Mouse (Mus musculus) stomach, embryonic 16.5 days (tissue): Measurements from ENCODE around the gene Mfsd14b. TPM values are rescaled to one million over a fixed set of nuclear protein-coding genes. Genes with fewer than 3 reads are reported as not detected.

Source experiments
- ATAC-seq: fragments of 200-750 bp; cut with Nextera tagmentation; 2 replicates; pipeline ENCODE4 v1.8.0; 2017; ENCODE audit warnings: moderate number of reproducible peaks, moderate TSS enrichment; ENCODE audit not compliant: insufficient read depth, low FRiP score
- H3K27ac ChIP-seq: fragments of 300-500 bp; sonication (generic); 2 replicates; pipeline ENCODE4 v1.5.1; 2014; ENCODE audit warnings: low read length
- H3K27me3 ChIP-seq: fragments of 300-500 bp; sonication (generic); 2 replicates; pipeline ENCODE4 v1.6.1; 2014; ENCODE audit warnings: low read length, control low read depth, mixed read lengths; ENCODE audit not compliant: control insufficient read depth, insufficient read depth
- H3K36me3 ChIP-seq: fragments of 300-500 bp; sonication (generic); 2 replicates; pipeline ENCODE4 v1.6.1; 2014; ENCODE audit warnings: low read length; ENCODE audit not compliant: control insufficient read depth, insufficient read depth
- H3K4me1 ChIP-seq: fragments of 300-500 bp; sonication (generic); 2 replicates; pipeline ENCODE4 v1.6.1; 2014; ENCODE audit warnings: low read length, control low read depth, mixed read lengths; ENCODE audit not compliant: control insufficient read depth, insufficient read depth
- H3K4me2 ChIP-seq: fragments of 300-500 bp; sonication (generic); 2 replicates; pipeline ENCODE4 v1.6.1; 2014; ENCODE audit warnings: low read depth, low read length, mixed read lengths
- H3K4me3 ChIP-seq: fragments of 300-500 bp; sonication (generic); replicated peaks from 2 replicates; pipeline ENCODE4 v1.5.1; 2014; ENCODE audit warnings: mild to moderate bottlenecking, low read length
- H3K9ac ChIP-seq: fragments of 300-500 bp; sonication (generic); 2 replicates; pipeline ENCODE4 v1.6.1; 2014; ENCODE audit warnings: low read length
- H3K9me3 ChIP-seq: fragments of 300-500 bp; sonication (generic); replicated peaks from 2 replicates; pipeline ENCODE4 v1.6.1; 2016; ENCODE audit warnings: low read length, control low read depth; ENCODE audit not compliant: control insufficient read depth
- WGBS: fragments of 180-500 bp; shearing (Covaris S2); extraction: QIAGEN DNeasy Blood & Tissue Kit; methylation state at CpG from one replicate; pipeline ENCODE4 v1.1.7; 2014; 5-methylcytosine and 5-hydroxymethylcytosine counted together
- polyA plus RNA-seq: library from polyadenylated mRNA; unstranded; fragments of >200 nt; fragmentation: Nextera tagmentation; extraction: Ambion mirVana; gene quantifications from 2 replicates; pipeline ENCODE4 v1.2.1, GENCODE M21; 2015

Gene Mfsd14b
- polyA plus RNA-seq, 1 experiment from 2014 or later = 51.7 TPM

DNA sequence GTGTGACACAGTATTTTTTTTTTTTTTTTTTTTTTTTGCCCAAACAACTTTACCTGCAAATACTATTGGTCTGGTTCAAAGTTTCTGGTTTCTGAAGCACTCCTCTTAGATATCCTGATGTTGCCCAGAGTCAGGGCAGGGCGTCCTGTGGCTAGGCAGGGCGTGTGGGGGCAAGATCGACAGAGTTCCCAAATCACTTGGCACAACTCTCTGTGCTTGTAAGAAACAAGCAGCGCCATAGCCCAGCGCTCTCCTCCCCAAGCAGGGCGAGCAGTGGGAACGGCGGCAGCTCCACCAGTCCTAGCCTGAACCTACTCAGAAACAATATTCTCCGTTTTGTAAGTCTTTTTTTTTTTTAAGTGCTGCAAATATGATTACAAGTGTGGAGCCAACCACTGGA, 12.1 kb downstream of the Mfsd14b start:
- H3K4me2 ChIP-seq = no peak overlapping the region
- no peak overlapping the region for H3K9ac ChIP-seq
- 96% methylated on average over 9 of the region's 9 CpGs for WGBS
- H3K27ac ChIP-seq = no peak overlapping the region
- no peaks in the 10 kb centered on the region for H3K27me3 ChIP-seq
- peaks cover 12% of the 10 kb centered on the region for H3K9me3 ChIP-seq
- no peak for ATAC-seq
- peaks cover 5% of the 10 kb centered on the region; the same call in 1 of the 2 replicates for H3K36me3 ChIP-seq
- H3K4me3 ChIP-seq = no peak overlapping the region
- no peaks in the 10 kb centered on the region for H3K4me1 ChIP-seq

DNA sequence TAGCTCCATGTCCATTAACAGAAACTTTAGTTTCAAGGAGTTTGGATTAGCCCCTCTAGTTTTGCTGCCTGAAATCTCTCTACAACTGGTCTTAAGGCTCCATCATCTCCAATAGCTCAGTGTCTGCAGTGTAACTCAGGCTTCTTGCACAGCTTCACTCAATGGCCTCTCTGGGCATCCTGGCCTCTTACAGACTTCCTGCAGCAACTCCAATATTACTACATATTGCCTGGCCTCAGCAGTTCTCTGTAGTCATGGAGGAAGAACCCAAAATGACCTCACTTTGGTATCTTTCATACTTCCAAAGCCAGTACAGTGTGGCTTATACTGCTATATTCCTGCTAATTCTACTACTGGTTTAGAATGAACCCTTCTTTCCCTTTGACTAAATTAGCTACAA, 15.8 kb downstream of the Mfsd14b start:
- H3K36me3 ChIP-seq = no peaks in the 10 kb centered on the region
- no peak overlapping the region for H3K9ac ChIP-seq
- no peak overlapping the region for H3K4me3 ChIP-seq
- H3K4me1 ChIP-seq = no peaks in the 10 kb centered on the region
- ATAC-seq = no peak
- H3K27ac ChIP-seq = no peak overlapping the region
- H3K4me2 ChIP-seq = no peak overlapping the region
- H3K27me3 ChIP-seq = no peaks in the 10 kb centered on the region
- peaks cover under 1% of the 10 kb centered on the region; the same call in 1 of the 2 replicates for H3K9me3 ChIP-seq

DNA sequence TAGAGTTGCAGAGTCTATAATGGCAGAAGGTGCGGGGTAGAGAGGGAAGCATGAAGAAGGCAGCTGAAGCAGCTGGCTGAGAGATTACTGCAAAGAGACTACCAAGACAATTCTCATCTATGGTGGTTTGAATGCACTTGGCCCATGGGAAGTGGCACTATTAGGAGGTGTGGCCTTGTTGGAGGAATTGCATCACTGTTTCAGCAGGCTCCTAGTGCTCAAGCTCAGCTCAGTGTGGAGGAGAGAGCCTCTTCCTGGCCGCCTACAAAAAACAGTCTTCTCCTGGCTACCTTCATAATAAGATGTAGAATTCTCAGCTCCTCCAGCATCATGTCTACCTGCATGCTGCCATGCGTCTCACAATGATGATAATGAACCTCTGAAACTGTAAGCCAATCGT, 16.9 kb downstream of the Mfsd14b start:
- no peaks in the 10 kb centered on the region for H3K36me3 ChIP-seq
- no peak overlapping the region for H3K4me2 ChIP-seq
- H3K27me3 ChIP-seq = no peaks in the 10 kb centered on the region
- no peak overlapping the region for H3K27ac ChIP-seq
- H3K9ac ChIP-seq = no peak overlapping the region
- WGBS = 95% methylated on average over 4 of the region's 4 CpGs
- H3K4me3 ChIP-seq = no peak overlapping the region
- no peak for ATAC-seq
- no peaks in the 10 kb centered on the region for H3K4me1 ChIP-seq
- H3K9me3 ChIP-seq = no peaks in the 10 kb centered on the region

DNA sequence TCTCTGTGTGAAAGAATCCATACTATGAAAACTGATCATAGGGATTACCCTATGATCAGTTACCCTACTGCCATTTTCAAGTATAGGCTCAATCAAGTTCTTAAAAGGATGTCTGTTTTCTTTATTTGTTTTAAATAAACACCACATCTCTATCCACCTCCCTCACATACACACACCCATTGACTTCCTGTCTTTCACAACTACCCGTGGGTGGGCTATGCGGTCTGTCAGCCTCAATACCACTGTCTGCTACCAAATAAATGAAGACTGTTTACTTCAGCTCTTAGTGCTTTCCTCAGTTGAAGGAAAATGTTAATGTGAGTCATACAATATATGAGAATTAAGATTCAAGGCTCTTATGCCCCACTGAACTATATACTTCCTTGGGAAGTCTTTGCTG, 42.8 kb downstream of the Mfsd14b start:
- Histone ChIP-seq H3K36me3 (peaks cover 12% of the 10 kb centered on the region; the same call in 1 of the 2 replicates), H3K27ac (no peak overlapping the region), H3K27me3 (no peaks in the 10 kb centered on the region), H3K4me3 (no peak overlapping the region), H3K4me1 (no peaks in the 10 kb centered on the region), H3K4me2 (no peak overlapping the region), H3K9me3 (no peaks in the 10 kb centered on the region), H3K9ac (no peak overlapping the region)
- 88% methylated on average over 2 of the region's 2 CpGs for WGBS
- no peak for ATAC-seq

- H3K36me3 ChIP-seq = no peaks in the 10 kb centered on the region
- no peak within 1 kb of the TSS for H3K27ac ChIP-seq
- H3K4me1 ChIP-seq = no peaks in the 10 kb centered on the region
- no peak within 1 kb of the TSS for H3K4me2 ChIP-seq
- ATAC-seq = no peak; the same call in 1 of the 2 replicates
- H3K4me3 ChIP-seq = no peak within 1 kb of the TSS
- H3K27me3 ChIP-seq = no peaks in the 10 kb centered on the region
- H3K9ac ChIP-seq = no peak within 1 kb of the TSS
- no peaks in the 10 kb centered on the region; the same call in 1 of the 2 replicates for H3K9me3 ChIP-seq
- WGBS = 87% methylated on average over 9 of the region's 9 CpGs
These were observed 60.1 kb downstream of the Mfsd14b start, which contains the start of gene Prss47 for GRCm38 (mm10) chr13:65052660-65053059. TSS of gene Prss47 (minus strand) at chr13:65052760.

- no peaks in the 10 kb centered on the region for H3K4me1 ChIP-seq
- H3K9me3 ChIP-seq = no peaks in the 10 kb centered on the region
- no peak overlapping the region for H3K4me2 ChIP-seq
- no peaks in the 10 kb centered on the region for H3K27me3 ChIP-seq
- 64% methylated on average over 4 of the region's 4 CpGs for WGBS
- no peak overlapping the region for H3K9ac ChIP-seq
- no peak overlapping the region for H3K27ac ChIP-seq
- no peaks in the 10 kb centered on the region for H3K36me3 ChIP-seq
- no peak for ATAC-seq
- H3K4me3 ChIP-seq = no peak overlapping the region
These were observed 77.7 kb downstream of the Mfsd14b start for GRCm38 (mm10) chr13:65035057-65035456.

DNA sequence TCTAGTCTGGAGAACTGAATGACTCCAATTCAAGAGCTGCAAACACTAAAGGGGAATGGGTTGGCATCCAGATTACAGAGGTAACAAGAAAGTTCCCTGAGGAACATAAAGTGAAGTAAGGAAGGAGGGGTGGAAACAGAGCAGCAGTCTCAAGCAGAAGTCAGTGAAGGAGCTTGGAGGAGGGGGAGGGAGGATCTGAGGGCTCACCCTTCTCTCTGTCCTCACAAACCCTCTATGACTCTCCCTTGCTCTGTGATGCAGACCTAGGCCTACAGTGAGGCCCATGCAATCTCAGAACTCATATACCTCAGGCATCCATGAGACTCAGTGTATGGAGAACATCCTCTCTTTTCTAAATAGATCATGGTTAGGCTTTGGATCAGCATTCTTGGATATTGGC, 80.0 kb downstream of the Mfsd14b start, which contains the start of gene Spata31d1c:
TSS of gene Spata31d1c (plus strand) at position 301 of the 400 bp plus-strand sequence.
- Histone ChIP-seq H3K36me3 (no peaks in the 10 kb centered on the region), H3K9ac (no peak within 1 kb of the TSS), H3K4me3 (no peak within 1 kb of the TSS), H3K27me3 (no peaks in the 10 kb centered on the region), H3K27ac (no peak within 1 kb of the TSS), H3K4me2 (no peak within 1 kb of the TSS), H3K9me3 (no peaks in the 10 kb centered on the region), H3K4me1 (no peaks in the 10 kb centered on the region)
- no peak for ATAC-seq

Other genes starting within 250 kb of the Mfsd14b start
- 0.74 and 0.77 TPM in 2 replicates for gene Cntnap3, start 209.0 kb downstream of the Mfsd14b start, polyA plus RNA-seq
- gene Spata31, start 195.6 kb downstream of the Mfsd14b start, polyA plus RNA-seq = not detected in 2 replicates
- not detected in 2 replicates for gene Spata31d1c, start 79.9 kb downstream of the Mfsd14b start, polyA plus RNA-seq
- gene Prss47, start 60.2 kb downstream of the Mfsd14b start, polyA plus RNA-seq = not detected in 2 replicates
- gene Olfr465-ps1, start 25.1 kb upstream of the Mfsd14b start, polyA plus RNA-seq = not detected in 2 replicates
- not detected in 2 replicates for gene Olfr466, start 37.3 kb upstream of the Mfsd14b start, polyA plus RNA-seq
- not detected in 2 replicates for gene Nlrp4f, start 93.0 kb upstream of the Mfsd14b start, polyA plus RNA-seq
- not detected in 2 replicates for gene Gm10775, start 146.6 kb upstream of the Mfsd14b start, polyA plus RNA-seq
- 10.7 and 12.1 TPM in 2 replicates for gene Zfp369, start 165.8 kb upstream of the Mfsd14b start, polyA plus RNA-seq